In genomic region chr3:121433359-121433758, GRCm38 (mm10) we compare ENCODE assay signal across 9 mouse cellular contexts. TPM values are rescaled to one million over a fixed set of nuclear protein-coding genes. Genes with fewer than 3 reads are reported as not detected.
DNase-seq lines count a peak whose midpoint lies in the region; ATAC-seq and TF ChIP-seq lines count a peak whose summit lies in the region.
"Had no signal": no experiment of that assay in that cellular context is flagged by ENCODE, and none has a peak within 500 bp of the region (broad histone marks: within the 10 kb centered on the region; RNA-seq: fewer than 3 reads in every experiment).

No protein-coding gene starts in this region.

- no peak for ATAC-seq in hindbrain, embryonic 11.5 days (ENCODE audit: low FRiP score)
- ATAC-seq in midbrain, embryonic 15.5 days (replicated peaks), result no peak
- no peak for ATAC-seq in midbrain, embryonic 14.5 days (ENCODE audit: low FRiP score, low TSS enrichment)
- ATAC-seq in stomach, postnatal 0 days (ENCODE audit: low FRiP score, low TSS enrichment), result no peak

- H3K27ac ChIP-seq in hindbrain, embryonic 10.5 days, result peak overlapping the region; percentile 81
- H3K27ac ChIP-seq in hindbrain, embryonic 11.5 days (ENCODE audit: low read depth, low read length), result no peak overlapping the region
- H3K27ac ChIP-seq in midbrain, embryonic 15.5 days, result peak overlapping the region; percentile 36; the same call in 1 of the 2 replicates
- H3K27ac ChIP-seq in midbrain, embryonic 14.5 days (replicated peaks; ENCODE audit: low read depth, low read length), result no peak overlapping the region
- H3K27ac ChIP-seq in limb, embryonic 10.5 days, result peak overlapping the region; percentile 92
- 0 out of 2 replicates have a peak overlapping the region, but pooled peaks have one; percentile 26 for H3K27ac ChIP-seq in stomach, postnatal 0 days (replicated peaks)

- no peak overlapping the region for H3K4me2 ChIP-seq in hindbrain, embryonic 11.5 days (replicated peaks; ENCODE audit: low read depth, low read length)
- no peak overlapping the region for H3K4me2 ChIP-seq in midbrain, embryonic 15.5 days
- H3K4me2 ChIP-seq in midbrain, embryonic 14.5 days (ENCODE audit: low read length), result no peak overlapping the region
- H3K4me2 ChIP-seq in stomach, postnatal 0 days (replicated peaks; ENCODE audit: low read depth), result no peak overlapping the region

- no peak overlapping the region; the same call in 1 of the 2 replicates for H3K4me3 ChIP-seq in hindbrain, embryonic 10.5 days
- H3K4me3 ChIP-seq in hindbrain, embryonic 11.5 days (ENCODE audit: low read depth, low read length), result no peak overlapping the region
- H3K4me3 ChIP-seq in midbrain, embryonic 15.5 days, result no peak overlapping the region
- no peak overlapping the region for H3K4me3 ChIP-seq in midbrain, embryonic 14.5 days (replicated peaks; ENCODE audit: low read depth, low read length)
- peak overlapping the region; percentile 41 for H3K4me3 ChIP-seq in limb, embryonic 10.5 days
- no peak overlapping the region for H3K4me3 ChIP-seq in stomach, postnatal 0 days (ENCODE audit: low read depth, low read length)

- TF ChIP-seq EP300 in stomach, postnatal 0 days (optimal IDR thresholded peaks at IDR 0.05), result no peak

- DNase-seq in hindbrain, embryonic 10.5 days (ENCODE audit: low spot score), result no peak
- no peak for DNase-seq in hindbrain, embryonic 11.5 days (ENCODE audit: low spot score)
- no peak for DNase-seq in midbrain, embryonic 14.5 days
- no peak for DNase-seq in limb, embryonic 10.5 days (ENCODE audit: low spot score)
- DNase-seq in stomach, postnatal 0 days (ENCODE audit: low spot score), result no peak
- no peak for DNase-seq in right cerebral cortex, postnatal 36 days (ENCODE audit: low spot score in 2 of 2)
- no peak for DNase-seq in natural killer cell, adult 2 months (ENCODE audit: low spot score in 2 of 2)
- DNase-seq: cerebellum, adult 11-12 months had no signal

- H3K4me1 ChIP-seq in hindbrain, embryonic 10.5 days (replicated peaks), result peaks cover 94% of the 10 kb centered on the region
- no peaks in the 10 kb centered on the region; the same call in 1 of the 2 replicates for H3K4me1 ChIP-seq in hindbrain, embryonic 11.5 days (replicated peaks; ENCODE audit: control insufficient read depth, insufficient read depth, low read length)
- H3K4me1 ChIP-seq in midbrain, embryonic 15.5 days, result peaks cover 59% of the 10 kb centered on the region
- peaks cover 47% of the 10 kb centered on the region for H3K4me1 ChIP-seq in midbrain, embryonic 14.5 days (ENCODE audit: control insufficient read depth, insufficient read depth, low read length)
- peaks cover 82% of the 10 kb centered on the region for H3K4me1 ChIP-seq in limb, embryonic 10.5 days
- H3K4me1 ChIP-seq in stomach, postnatal 0 days (replicated peaks; ENCODE audit: control insufficient read depth, insufficient read depth), result 0 out of 2 replicates have a peak, but pooled peaks cover 7% of the 10 kb centered on the region

- WGBS in hindbrain, embryonic 10.5 days, result 81% methylated on average over 6 of the region's 6 CpGs
- WGBS in hindbrain, embryonic 11.5 days, result 87% methylated on average over 6 of the region's 6 CpGs
- 79% methylated on average over 6 of the region's 6 CpGs for WGBS in midbrain, embryonic 15.5 days
- WGBS in midbrain, embryonic 14.5 days, result 80% methylated on average over 6 of the region's 6 CpGs
- WGBS in limb, embryonic 10.5 days, result 77% methylated on average over 6 of the region's 6 CpGs
- WGBS in stomach, postnatal 0 days, result 72% methylated on average over 6 of the region's 6 CpGs

- H3K9ac ChIP-seq in hindbrain, embryonic 11.5 days (ENCODE audit: low read depth, low read length), result no peak overlapping the region
- H3K9ac ChIP-seq in midbrain, embryonic 15.5 days, result no peak overlapping the region
- H3K9ac ChIP-seq in midbrain, embryonic 14.5 days (replicated peaks; ENCODE audit: low read length), result no peak overlapping the region
- H3K9ac ChIP-seq in stomach, postnatal 0 days (ENCODE audit: low read length), result no peak overlapping the region

- no peak for TF ChIP-seq CTCF in stomach, postnatal 0 days (IDR thresholded peaks at IDR 0.05; ENCODE audit: low read depth)

- no peaks in the 10 kb centered on the region for H3K9me3 ChIP-seq in hindbrain, embryonic 10.5 days
- no peaks in the 10 kb centered on the region for H3K9me3 ChIP-seq in hindbrain, embryonic 11.5 days (ENCODE audit: control insufficient read depth, low read length)
- no peaks in the 10 kb centered on the region for H3K9me3 ChIP-seq in midbrain, embryonic 15.5 days
- no peaks in the 10 kb centered on the region for H3K9me3 ChIP-seq in midbrain, embryonic 14.5 days (ENCODE audit: control insufficient read depth, low read length)
- H3K9me3 ChIP-seq in limb, embryonic 10.5 days (replicated peaks), result no peaks in the 10 kb centered on the region
- H3K9me3 ChIP-seq in stomach, postnatal 0 days (ENCODE audit: control insufficient read depth, low read length), result no peaks in the 10 kb centered on the region

- peaks cover 81% of the 10 kb centered on the region for H3K36me3 ChIP-seq in hindbrain, embryonic 10.5 days
- H3K36me3 ChIP-seq in hindbrain, embryonic 11.5 days (ENCODE audit: control insufficient read depth, insufficient read depth, low read length), result 0 out of 2 replicates have a peak, but pooled peaks cover 2% of the 10 kb centered on the region
- H3K36me3 ChIP-seq in midbrain, embryonic 15.5 days (replicated peaks), result no peaks in the 10 kb centered on the region
- H3K36me3 ChIP-seq in midbrain, embryonic 14.5 days (ENCODE audit: control insufficient read depth, insufficient read depth, low read length), result no peaks in the 10 kb centered on the region
- peaks cover 54% of the 10 kb centered on the region for H3K36me3 ChIP-seq in limb, embryonic 10.5 days
- H3K36me3 ChIP-seq in stomach, postnatal 0 days (ENCODE audit: control insufficient read depth, insufficient read depth, low read length), result no peaks in the 10 kb centered on the region

- H3K27me3 ChIP-seq in hindbrain, embryonic 10.5 days (ENCODE audit: insufficient read depth, poor library complexity, severe bottlenecking), result no peaks in the 10 kb centered on the region
- no peaks in the 10 kb centered on the region for H3K27me3 ChIP-seq in hindbrain, embryonic 11.5 days (ENCODE audit: control insufficient read depth, insufficient read depth, low read length)
- no peaks in the 10 kb centered on the region for H3K27me3 ChIP-seq in midbrain, embryonic 15.5 days (replicated peaks)
- H3K27me3 ChIP-seq in midbrain, embryonic 14.5 days (ENCODE audit: control insufficient read depth, insufficient read depth, low read length), result no peaks in the 10 kb centered on the region
- H3K27me3 ChIP-seq in limb, embryonic 10.5 days (ENCODE audit: low read depth, poor library complexity, severe bottlenecking), result no peaks in the 10 kb centered on the region
- no peaks in the 10 kb centered on the region for H3K27me3 ChIP-seq in stomach, postnatal 0 days (ENCODE audit: control insufficient read depth, insufficient read depth, low read length)

RNA-seq across cellular contexts. Expression of gene Cnn3, which starts 7.1 kb away (rescaled TPM):
- polyA plus RNA-seq in hindbrain, embryonic 10.5 days (2016; fragmentation: Nextera tagmentation; extraction: Ambion mirVana), result 918 and 954 TPM in 2 replicates
- 1,127 and 1,205 TPM in 2 replicates for polyA plus RNA-seq in hindbrain, embryonic 11.5 days (2014; fragmentation: Nextera tagmentation; extraction: Ambion mirVana)
- polyA plus RNA-seq in midbrain, embryonic 15.5 days (2015; fragmentation: Nextera tagmentation; extraction: Ambion mirVana), result 369 and 402 TPM in 2 replicates
- 417 and 560 TPM in 2 replicates for polyA plus RNA-seq in midbrain, embryonic 14.5 days (2014; fragmentation: Nextera tagmentation; extraction: Ambion mirVana)
- polyA plus RNA-seq in limb, embryonic 10.5 days (2016; fragmentation: Nextera tagmentation; extraction: Ambion mirVana), result 697 and 777 TPM in 2 replicates
- polyA plus RNA-seq in stomach, postnatal 0 days (2015; fragmentation: Nextera tagmentation; extraction: Ambion mirVana), result 280 and 301 TPM in 2 replicates

Comparison
In these comparisons a context has a peak if more than half of its experiments do, and no peak if none do; other contexts are left out.
1. H3K27ac ChIP-seq: peak in hindbrain, embryonic 10.5 days (single experiment), midbrain, embryonic 15.5 days (single experiment), limb, embryonic 10.5 days (single experiment) and stomach, postnatal 0 days (single experiment); none in hindbrain, embryonic 11.5 days (single experiment) and midbrain, embryonic 14.5 days (single experiment).